Mouse (Mus musculus) embryonic fibroblast, embryonic 13.5 days (primary cell): ENCODE results near the gene Nr3c2.

Experiments
- CTCF ChIP-seq: IDR thresholded peaks from 2 replicates; pipeline ENCODE4 v1.5.1; 2011; ENCODE audit warnings: mild to moderate bottlenecking, control low read depth, low read length, moderate library complexity, borderline replicate concordance; ENCODE audit not compliant: insufficient read depth
- POLR2A ChIP-seq: IDR thresholded peaks from 2 replicates; pipeline ENCODE4 v1.6.1; 2011; ENCODE audit warnings: low read depth, mild to moderate bottlenecking, control low read depth, low read length, moderate library complexity

DNA sequence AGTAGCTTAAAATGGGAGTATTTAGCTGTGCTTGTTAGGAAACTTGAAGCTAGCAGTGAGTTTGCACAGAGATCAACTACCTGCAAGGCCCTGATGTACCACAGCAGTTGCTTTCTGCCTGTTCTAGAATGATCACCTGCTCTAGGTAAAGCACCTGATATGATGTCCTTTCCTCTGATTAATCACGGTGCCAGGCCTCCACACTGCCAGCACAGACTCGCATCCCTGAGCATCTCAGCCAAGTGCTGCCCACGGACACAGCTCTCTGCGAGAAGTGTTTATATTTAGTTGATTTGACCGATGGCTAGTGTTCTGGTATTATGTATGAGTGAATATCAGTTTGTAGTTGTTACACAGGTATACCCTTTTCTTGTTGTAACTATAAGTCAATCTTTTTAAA is 147.0 kb downstream of the Nr3c2 start:
- TF ChIP-seq CTCF, result no peak
- no peak for TF ChIP-seq POLR2A
